Mouse (Mus musculus) gastrocnemius, postnatal 25 days (tissue): ENCODE results near the gene Ddn. TPM values are rescaled to one million over a fixed set of nuclear protein-coding genes. Genes with fewer than 3 reads are reported as not detected.

Experiments
- DNase-seq: peaks from one replicate; pipeline ENCODE4 v3.0.0; 2022
- total RNA-seq, 2 experiments: library from RNA; stranded (reverse); gene quantifications; 1 replicate in 1 of 2; 2 replicates in 1 of 2; pipeline ENCODE4 v1.2.3; 2021

Ddn gene
- total RNA-seq, 2 experiments from 2014 or later = 0.38 to 0.74 TPM

- DNase-seq = no peak
Measured at GRCm38 (mm10) chr15:98774096-98774495, 35.2 kb downstream of the Ddn start.

DNA sequence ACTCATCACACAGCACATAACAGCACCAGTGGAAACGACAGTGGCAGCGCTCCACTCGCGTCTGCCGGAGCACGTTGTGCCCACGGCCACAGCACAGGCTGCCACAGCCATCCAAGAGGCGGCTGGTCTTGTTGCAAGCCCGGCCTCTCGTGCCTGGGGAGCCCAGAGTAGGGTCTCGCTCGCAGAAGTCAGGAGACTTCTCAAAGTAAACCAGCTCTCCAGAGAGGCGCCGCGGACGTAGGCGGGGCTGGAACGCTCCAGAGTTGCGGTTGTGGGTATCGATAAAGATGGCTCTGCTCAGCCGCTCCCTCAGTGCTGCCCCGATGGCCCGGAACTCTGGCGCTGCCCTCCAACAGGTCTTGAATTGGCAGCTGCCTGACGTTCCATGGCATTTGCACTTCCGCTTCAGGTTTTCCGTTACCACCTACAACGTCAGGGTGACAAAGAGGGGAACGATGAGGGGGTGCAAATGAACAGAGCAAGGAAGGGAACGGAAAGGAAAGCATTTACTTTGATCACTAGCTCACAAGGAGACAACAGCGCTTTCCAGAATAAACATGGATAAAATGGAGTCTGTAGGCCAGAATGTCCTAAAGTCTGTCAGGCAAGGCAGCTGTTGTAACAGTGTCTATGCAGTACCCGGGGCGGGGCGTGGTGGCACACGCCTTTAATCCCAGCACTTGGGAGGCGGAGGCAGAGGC lies 36.6 kb downstream of the Ddn start:
- DNase-seq = no peak

GRCm38 (mm10) chr15:98771813-98772425 lies 37.4 kb downstream of the Ddn start:
- no peak for DNase-seq

DNA sequence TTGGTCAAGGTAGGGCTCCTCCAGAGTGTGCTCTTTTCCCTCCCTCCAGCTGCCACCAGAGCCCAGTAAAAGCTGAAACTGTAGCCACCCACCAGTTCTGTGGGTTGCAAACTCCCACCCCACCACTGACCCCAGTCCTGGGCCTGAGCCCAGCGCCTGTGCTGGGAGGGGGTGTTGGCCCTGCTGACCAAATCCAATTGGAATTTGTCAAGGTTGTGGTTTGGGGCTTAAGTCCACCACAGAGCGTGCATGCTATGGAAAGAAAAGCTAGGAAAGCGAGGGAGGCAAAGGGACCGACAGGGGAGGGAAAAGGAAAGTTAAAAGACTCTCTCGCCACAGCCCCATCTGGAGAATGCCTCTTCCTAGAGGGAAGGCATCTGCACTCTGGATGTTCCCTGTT lies 41.0 kb downstream of the Ddn start:
- DNase-seq = no peak

- DNase-seq = no peak
Measured at GRCm38 (mm10) chr15:98765929-98766328, 43.4 kb downstream of the Ddn start.

GRCm38 (mm10) chr15:98762670-98763529 lies 46.4 kb downstream of the Ddn start, which contains the start of gene Arf3:
Gene Arf3 (minus strand): TSS chr15:98763214.
- peak; percentile 94 for DNase-seq

GRCm38 (mm10) chr15:98762201-98762621 lies 47.1 kb downstream of the Ddn start:
- DNase-seq = peak; percentile 77

DNA sequence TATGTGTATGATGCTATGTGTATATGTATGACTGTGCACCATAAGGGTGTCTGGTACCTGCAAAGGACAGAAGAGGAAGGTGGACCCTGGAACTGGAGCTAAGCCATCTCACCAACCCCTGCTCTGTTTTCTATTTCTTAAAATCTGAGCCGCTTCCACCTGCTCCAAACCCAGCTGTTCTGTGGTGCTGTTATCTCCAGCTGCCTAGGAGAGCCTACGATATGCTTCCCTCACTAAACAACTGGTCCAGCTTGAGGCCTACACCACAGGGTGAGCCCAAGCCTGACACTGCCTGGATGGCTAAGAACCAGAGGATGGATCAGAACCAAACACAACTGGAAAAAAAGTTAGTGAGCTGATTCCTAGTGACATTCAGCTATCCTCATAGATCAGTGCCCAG lies 55.2 kb downstream of the Ddn start:
- DNase-seq = no peak

Other genes with a start within 250 kb of the Ddn start
- gene Ccnt1, start 238.6 kb downstream of the Ddn start, total RNA-seq = 10 to 100 TPM; 17.3 to 21.1 TPM
- gene 4930415O20Rik, start 238.5 kb downstream of the Ddn start, total RNA-seq = under 1 TPM in 1 of 2 experiments, not detected in 1; 0.74 TPM
- 10 to 100 TPM; 19.0 to 32.3 TPM for gene Adcy6, start 199.4 kb downstream of the Ddn start, total RNA-seq
- gene Cacnb3, start 178.7 kb downstream of the Ddn start, total RNA-seq = 1 to 10 TPM; 3.4 to 4.1 TPM
- 10 to 100 TPM; 53.1 to 56.8 TPM for gene Ddx23, start 146.6 kb downstream of the Ddn start, total RNA-seq
- gene Rnd1, start 132.0 kb downstream of the Ddn start, total RNA-seq = 1 to 10 TPM in 1 of 2 experiments, under 1 TPM in 1; 0.40 to 1.0 TPM
- not detected for gene Ccdc65, start 101.3 kb downstream of the Ddn start, total RNA-seq
- gene Fkbp11, start 81.3 kb downstream of the Ddn start, total RNA-seq = 1 to 10 TPM; 2.7 to 3.5 TPM
- gene Arf3, start 46.3 kb downstream of the Ddn start, total RNA-seq = 10 to 100 TPM in 1 of 2 experiments, 1 to 10 TPM in 1; 8.3 to 10.4 TPM
- gene Wnt10b, start 31.3 kb downstream of the Ddn start, total RNA-seq = 1 to 10 TPM in 1 of 2 experiments, under 1 TPM in 1; 0.79 to 1.7 TPM
- not detected for gene Wnt1, start 19.6 kb downstream of the Ddn start, total RNA-seq
- gene Prkag1, start 22.0 kb upstream of the Ddn start, total RNA-seq = 10 to 100 TPM; 43.6 to 43.9 TPM
- gene Kmt2d, start 61.7 kb upstream of the Ddn start, total RNA-seq = 10 to 100 TPM; 36.6 to 43.5 TPM
- 1 to 10 TPM; 2.5 to 2.9 TPM for gene Rhebl1, start 85.0 kb upstream of the Ddn start, total RNA-seq
- gene Dhh, start 89.0 kb upstream of the Ddn start, total RNA-seq = 1 to 10 TPM; 1.2 to 2.3 TPM
- 1 to 10 TPM; 6.1 to 6.6 TPM for gene Lmbr1l, start 108.7 kb upstream of the Ddn start, total RNA-seq
- gene Tuba1b, start 125.1 kb upstream of the Ddn start, total RNA-seq = 10 to 100 TPM; 36.4 to 44.5 TPM
- not detected for gene Gm49450, start 144.1 kb upstream of the Ddn start, total RNA-seq
- gene Tuba1a, start 144.2 kb upstream of the Ddn start, total RNA-seq = 10 to 100 TPM; 43.5 to 52.6 TPM
- gene Tuba1c, start 220.4 kb upstream of the Ddn start, total RNA-seq = 10 to 100 TPM in 1 of 2 experiments, 1 to 10 TPM in 1; 7.1 to 10.7 TPM
- 1 to 10 TPM in 1 of 2 experiments, under 1 TPM in 1; 0.75 to 1.4 TPM for gene Prph, start 245.7 kb upstream of the Ddn start, total RNA-seq